Mouse (Mus musculus) CD4-positive naive resting alpha-beta T cell, adult 76 days (primary cell): ENCODE data around the gene Ric8b. TPM values are rescaled to one million over a fixed set of nuclear protein-coding genes. Genes with fewer than 3 reads are reported as not detected.

Source experiments
- total RNA-seq: library from RNA; stranded (reverse); gene quantifications from one replicate; pipeline ENCODE4 v1.2.4, GENCODE M21; 2023

Gene Ric8b
- total RNA-seq = 31.0 TPM

DNA sequence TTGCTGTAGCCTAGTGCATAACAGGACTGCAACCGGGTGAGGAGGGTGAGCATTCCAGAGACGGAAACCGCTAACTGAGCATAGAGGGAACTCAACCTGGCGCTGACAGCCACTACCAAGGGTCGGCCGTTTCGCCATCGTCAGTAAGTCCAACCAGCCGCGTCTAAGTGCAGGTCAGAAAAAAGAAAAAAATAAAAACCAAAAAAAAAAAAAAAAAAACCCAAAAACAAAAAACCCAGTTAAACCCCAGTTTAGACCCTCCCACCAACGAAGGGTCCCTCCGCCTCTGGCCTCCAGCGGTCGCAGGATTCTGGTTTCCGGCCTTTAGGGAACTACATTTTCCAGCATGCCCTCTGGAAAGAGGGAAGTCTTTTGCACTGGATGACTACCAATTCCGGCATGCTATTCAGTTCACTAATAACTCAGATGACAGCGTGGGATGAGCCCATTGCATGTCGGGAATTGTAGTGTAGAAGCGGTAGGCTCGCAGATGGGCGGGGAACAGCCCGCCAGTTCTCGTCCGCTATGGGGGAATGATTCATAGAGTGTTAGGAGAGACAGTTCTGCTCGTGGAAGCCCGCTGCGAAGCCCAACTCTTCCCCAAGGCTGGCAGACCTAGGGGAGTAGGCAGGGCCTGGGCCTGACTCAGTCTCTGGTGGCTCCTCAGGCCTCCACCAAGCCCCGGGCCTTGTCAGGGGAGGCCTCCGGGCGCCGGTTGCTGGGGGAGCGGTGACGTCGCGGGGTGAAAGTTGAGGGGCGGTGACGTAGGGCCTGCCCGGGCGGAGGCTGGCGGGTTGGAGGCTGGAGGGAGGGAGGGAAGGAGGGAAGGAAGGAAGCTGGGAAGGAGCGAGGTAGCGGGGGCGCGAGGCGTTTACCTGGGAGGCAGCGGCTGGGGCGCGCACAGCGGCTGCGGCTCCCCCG is at the start of gene Ric8b:
TSS of gene Ric8b (plus strand) at position 807 of the 921 bp plus-strand sequence.

Other genes with a start within 250 kb of the Ric8b start
- gene Rfx4, start 161.6 kb upstream of the Ric8b start, total RNA-seq = not detected
- gene Fhl4, start 184.9 kb downstream of the Ric8b start, total RNA-seq = 0.44 TPM
- gene Tmem263, start 185.0 kb downstream of the Ric8b start, total RNA-seq = 7.9 TPM
- gene Mterf2, start 210.4 kb downstream of the Ric8b start, total RNA-seq = 6.9 TPM